Mouse (Mus musculus): ENCODE measurements around the gene Rwdd2a. TPM values are rescaled to one million over a fixed set of nuclear protein-coding genes. Genes with fewer than 3 reads are reported as not detected.
A peak's percentile ranks its signal among the peaks of the same experiment; 100 is the strongest.

Gene Rwdd2a
- polyA plus RNA-seq, 1 experiment from 2014 or later: 2.2 TPM

GRCm38 (mm10) chr9:86553886-86554285, 17.9 kb upstream of the Rwdd2a start:
- H3K27me3 ChIP-seq (ENCODE audit: control insufficient read depth, insufficient read depth, low read length): no peaks in the 10 kb centered on the region
- ATAC-seq (ENCODE audit: insufficient number of reproducible peaks, low FRiP score, low TSS enrichment, low read depth) (no peak), DNase-seq (ENCODE audit: low spot score) (no peak)
- WGBS: 91% methylated on average over 9 of the region's 9 CpGs
- no peak overlapping the region for H3K4me3 ChIP-seq (ENCODE audit: low read depth, low read length)
- no peaks in the 10 kb centered on the region for H3K9me3 ChIP-seq (ENCODE audit: control insufficient read depth, low read length)
- no peaks in the 10 kb centered on the region for H3K4me1 ChIP-seq (ENCODE audit: control insufficient read depth, insufficient read depth, low read length)
- no peak overlapping the region for H3K4me2 ChIP-seq (ENCODE audit: low read depth, severe bottlenecking)
- peaks cover 11% of the 10 kb centered on the region for H3K36me3 ChIP-seq (ENCODE audit: control insufficient read depth, insufficient read depth, low read length)
- H3K9ac ChIP-seq (ENCODE audit: low read length): no peak overlapping the region
- no peak overlapping the region for H3K27ac ChIP-seq (replicated peaks; ENCODE audit: low read depth, low read length)

DNA sequence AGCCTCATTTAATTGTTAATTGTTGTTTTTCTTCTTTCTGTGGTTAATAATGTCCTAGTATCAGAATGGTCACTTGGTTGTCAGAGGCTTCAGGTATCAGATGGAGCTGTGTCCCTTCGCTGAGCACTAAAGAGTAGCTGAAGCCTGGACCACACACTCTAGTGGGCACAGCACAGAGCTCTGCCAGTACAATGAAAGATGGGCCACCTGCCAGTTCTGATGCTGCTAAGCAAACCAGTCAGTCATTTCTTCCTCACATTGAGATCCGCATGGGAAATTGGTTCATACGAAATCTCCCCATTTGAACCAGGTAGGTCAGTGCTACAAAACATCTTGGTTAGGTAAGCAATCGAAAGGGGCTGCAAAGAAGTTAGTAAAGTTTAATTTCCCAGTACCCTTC, 17.1 kb upstream of the Rwdd2a start:
- Histone ChIP-seq H3K4me3 (ENCODE audit: low read depth, low read length) (no peak overlapping the region), H3K4me1 (ENCODE audit: control insufficient read depth, insufficient read depth, low read length) (no peaks in the 10 kb centered on the region), H3K4me2 (ENCODE audit: low read depth, severe bottlenecking) (no peak overlapping the region), H3K36me3 (ENCODE audit: control insufficient read depth, insufficient read depth, low read length) (peaks cover 11% of the 10 kb centered on the region), H3K9me3 (ENCODE audit: control insufficient read depth, low read length) (no peaks in the 10 kb centered on the region), H3K27me3 (ENCODE audit: control insufficient read depth, insufficient read depth, low read length) (no peaks in the 10 kb centered on the region), H3K27ac (replicated peaks; ENCODE audit: low read depth, low read length) (no peak overlapping the region), H3K9ac (ENCODE audit: low read length) (no peak overlapping the region)
- DNase-seq (ENCODE audit: low spot score): no peak
- 90% methylated on average over 4 of the region's 4 CpGs for WGBS
- no peak for ATAC-seq (ENCODE audit: insufficient number of reproducible peaks, low FRiP score, low TSS enrichment, low read depth)

- Histone ChIP-seq H3K4me3 (ENCODE audit: low read depth, low read length) (no peak overlapping the region), H3K27me3 (ENCODE audit: control insufficient read depth, insufficient read depth, low read length) (no peaks in the 10 kb centered on the region), H3K4me2 (ENCODE audit: low read depth, severe bottlenecking) (no peak overlapping the region), H3K36me3 (ENCODE audit: control insufficient read depth, insufficient read depth, low read length) (peaks cover 5% of the 10 kb centered on the region), H3K9me3 (ENCODE audit: control insufficient read depth, low read length) (no peaks in the 10 kb centered on the region), H3K9ac (ENCODE audit: low read length) (no peak overlapping the region), H3K4me1 (ENCODE audit: control insufficient read depth, insufficient read depth, low read length) (no peaks in the 10 kb centered on the region), H3K27ac (replicated peaks; ENCODE audit: low read depth, low read length) (no peak overlapping the region)
- WGBS: 82% methylated on average over 3 of the region's 3 CpGs
- ATAC-seq (ENCODE audit: insufficient number of reproducible peaks, low FRiP score, low TSS enrichment, low read depth) (no peak), DNase-seq (ENCODE audit: low spot score) (no peak)
These were observed 11.2 kb upstream of the Rwdd2a start for GRCm38 (mm10) chr9:86560543-86560942.

GRCm38 (mm10) chr9:86569314-86569910, 2.4 kb upstream of the Rwdd2a start:
- ATAC-seq (ENCODE audit: insufficient number of reproducible peaks, low FRiP score, low TSS enrichment, low read depth) (no peak), DNase-seq (ENCODE audit: low spot score) (no peak)
- Histone ChIP-seq H3K4me2 (ENCODE audit: low read depth, severe bottlenecking) (no peak overlapping the region), H3K4me1 (ENCODE audit: control insufficient read depth, insufficient read depth, low read length) (peaks cover 3% of the 10 kb centered on the region; the same call in 1 of the 2 replicates), H3K9ac (ENCODE audit: low read length) (no peak overlapping the region), H3K9me3 (ENCODE audit: control insufficient read depth, low read length) (no peaks in the 10 kb centered on the region), H3K36me3 (ENCODE audit: control insufficient read depth, insufficient read depth, low read length) (no peaks in the 10 kb centered on the region; the same call in 1 of the 2 replicates), H3K4me3 (ENCODE audit: low read depth, low read length) (no peak overlapping the region), H3K27ac (replicated peaks; ENCODE audit: low read depth, low read length) (no peak overlapping the region), H3K27me3 (ENCODE audit: control insufficient read depth, insufficient read depth, low read length) (no peaks in the 10 kb centered on the region)
- 82% methylated on average over 3 of the region's 3 CpGs for WGBS

DNA sequence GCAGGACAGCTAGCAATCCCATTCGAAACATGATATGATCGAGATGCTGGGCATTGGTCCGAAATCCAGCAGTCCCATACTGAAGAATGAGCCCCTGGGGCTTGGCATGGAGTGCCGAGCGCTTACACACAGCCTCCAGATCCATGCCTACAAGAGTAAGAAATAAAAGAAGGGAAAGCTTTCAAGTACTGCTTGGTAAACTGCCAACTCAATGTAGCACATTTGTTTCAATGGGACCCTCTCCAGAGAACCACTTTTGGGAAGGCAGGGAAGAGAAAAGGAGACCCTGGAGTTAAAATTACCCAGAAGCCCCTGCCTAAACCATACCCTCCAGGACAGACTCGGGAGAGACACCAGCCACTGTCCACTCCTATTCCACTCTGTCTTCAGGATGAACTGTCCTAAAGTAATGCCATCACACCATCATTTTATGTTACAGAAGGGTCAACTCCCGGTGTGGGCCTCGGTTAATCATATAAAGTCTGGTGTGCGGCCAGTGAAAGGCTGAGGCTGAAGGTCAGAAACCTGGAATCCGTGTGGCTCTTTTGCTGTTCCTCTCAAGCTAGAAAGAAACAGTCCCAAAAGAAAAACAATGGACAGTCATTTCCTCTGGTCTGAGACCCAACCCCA, 1.4 kb upstream of the Rwdd2a start:
- 83% methylated on average over 10 of the region's 10 CpGs for WGBS
- H3K9ac ChIP-seq (ENCODE audit: low read length): no peak overlapping the region
- H3K4me3 ChIP-seq (ENCODE audit: low read depth, low read length): peak overlapping the region; percentile 61
- H3K4me1 ChIP-seq (ENCODE audit: control insufficient read depth, insufficient read depth, low read length): peaks cover 3% of the 10 kb centered on the region; the same call in 1 of the 2 replicates
- DNase-seq (ENCODE audit: low spot score) (no peak), ATAC-seq (ENCODE audit: insufficient number of reproducible peaks, low FRiP score, low TSS enrichment, low read depth) (no peak)
- no peaks in the 10 kb centered on the region for H3K27me3 ChIP-seq (ENCODE audit: control insufficient read depth, insufficient read depth, low read length)
- H3K4me2 ChIP-seq (ENCODE audit: low read depth, severe bottlenecking): peak overlapping the region; percentile 99
- no peak overlapping the region for H3K27ac ChIP-seq (replicated peaks; ENCODE audit: low read depth, low read length)
- no peaks in the 10 kb centered on the region; the same call in 1 of the 2 replicates for H3K36me3 ChIP-seq (ENCODE audit: control insufficient read depth, insufficient read depth, low read length)
- no peaks in the 10 kb centered on the region for H3K9me3 ChIP-seq (ENCODE audit: control insufficient read depth, low read length)

- Histone ChIP-seq H3K9me3 (ENCODE audit: control insufficient read depth, low read length) (no peaks in the 10 kb centered on the region), H3K4me1 (ENCODE audit: control insufficient read depth, insufficient read depth, low read length) (peaks cover 3% of the 10 kb centered on the region; the same call in 1 of the 2 replicates), H3K4me2 (ENCODE audit: low read depth, severe bottlenecking) (peak overlapping the region; percentile 99), H3K27me3 (ENCODE audit: control insufficient read depth, insufficient read depth, low read length) (no peaks in the 10 kb centered on the region), H3K9ac (ENCODE audit: low read length) (no peak overlapping the region), H3K27ac (replicated peaks; ENCODE audit: low read depth, low read length) (no peak overlapping the region), H3K4me3 (ENCODE audit: low read depth, low read length) (peak overlapping the region; percentile 61), H3K36me3 (ENCODE audit: control insufficient read depth, insufficient read depth, low read length) (no peaks in the 10 kb centered on the region)
- DNase-seq (ENCODE audit: low spot score) (no peak), ATAC-seq (ENCODE audit: insufficient number of reproducible peaks, low FRiP score, low TSS enrichment, low read depth) (no peak)
- 15% methylated on average over 8 of the region's 8 CpGs for WGBS
These were observed 845 bp upstream of the Rwdd2a start for GRCm38 (mm10) chr9:86570946-86571345.

GRCm38 (mm10) chr9:86572196-86572595, 405 bp downstream of the Rwdd2a start:
- H3K4me2 ChIP-seq (ENCODE audit: low read depth, severe bottlenecking): peak overlapping the region; percentile 99
- 2% methylated on average over 25 of the region's 25 CpGs for WGBS
- no peak overlapping the region for H3K27ac ChIP-seq (replicated peaks; ENCODE audit: low read depth, low read length)
- DNase-seq (ENCODE audit: low spot score): no peak
- H3K4me1 ChIP-seq (ENCODE audit: control insufficient read depth, insufficient read depth, low read length): peaks cover 3% of the 10 kb centered on the region; the same call in 1 of the 2 replicates
- H3K9me3 ChIP-seq (ENCODE audit: control insufficient read depth, low read length): no peaks in the 10 kb centered on the region
- H3K4me3 ChIP-seq (ENCODE audit: low read depth, low read length): peak overlapping the region; percentile 61
- peak overlapping the region; percentile 39 for H3K9ac ChIP-seq (ENCODE audit: low read length)
- ATAC-seq (ENCODE audit: insufficient number of reproducible peaks, low FRiP score, low TSS enrichment, low read depth): no peak; the same call in 1 of the 2 replicates
- H3K36me3 ChIP-seq (ENCODE audit: control insufficient read depth, insufficient read depth, low read length): no peaks in the 10 kb centered on the region
- H3K27me3 ChIP-seq (ENCODE audit: control insufficient read depth, insufficient read depth, low read length): no peaks in the 10 kb centered on the region

- Histone ChIP-seq H3K36me3 (ENCODE audit: control insufficient read depth, insufficient read depth, low read length) (no peaks in the 10 kb centered on the region), H3K27me3 (ENCODE audit: control insufficient read depth, insufficient read depth, low read length) (no peaks in the 10 kb centered on the region), H3K4me3 (ENCODE audit: low read depth, low read length) (peak overlapping the region; percentile 61), H3K4me1 (ENCODE audit: control insufficient read depth, insufficient read depth, low read length) (peaks cover 3% of the 10 kb centered on the region; the same call in 1 of the 2 replicates), H3K9me3 (ENCODE audit: control insufficient read depth, low read length) (no peaks in the 10 kb centered on the region), H3K9ac (ENCODE audit: low read length) (peak overlapping the region; percentile 39; the same call in 1 of the 2 replicates), H3K27ac (replicated peaks; ENCODE audit: low read depth, low read length) (no peak overlapping the region), H3K4me2 (ENCODE audit: low read depth, severe bottlenecking) (peak overlapping the region; percentile 99)
- ATAC-seq (ENCODE audit: insufficient number of reproducible peaks, low FRiP score, low TSS enrichment, low read depth): no peak
- peak; percentile 88 for DNase-seq (ENCODE audit: low spot score)
- 8% methylated on average over 13 of the region's 13 CpGs for WGBS
These were observed 973 bp downstream of the Rwdd2a start for GRCm38 (mm10) chr9:86572636-86573291.
